Mouse (Mus musculus) G1E (cell line): ENCODE results near the gene Shb.

Experiments used
- CTCF ChIP-seq: IDR thresholded peaks from 2 replicates; pipeline ENCODE4 v1.5.1; 2012; ENCODE audit warnings: low read depth, low read length, inconsistent platforms, mixed read lengths
- GATA2 ChIP-seq: IDR thresholded peaks from 2 replicates; pipeline ENCODE4 v1.6.1; 2012; ENCODE audit warnings: low read depth, low read length, inconsistent platforms, borderline replicate concordance

DNA sequence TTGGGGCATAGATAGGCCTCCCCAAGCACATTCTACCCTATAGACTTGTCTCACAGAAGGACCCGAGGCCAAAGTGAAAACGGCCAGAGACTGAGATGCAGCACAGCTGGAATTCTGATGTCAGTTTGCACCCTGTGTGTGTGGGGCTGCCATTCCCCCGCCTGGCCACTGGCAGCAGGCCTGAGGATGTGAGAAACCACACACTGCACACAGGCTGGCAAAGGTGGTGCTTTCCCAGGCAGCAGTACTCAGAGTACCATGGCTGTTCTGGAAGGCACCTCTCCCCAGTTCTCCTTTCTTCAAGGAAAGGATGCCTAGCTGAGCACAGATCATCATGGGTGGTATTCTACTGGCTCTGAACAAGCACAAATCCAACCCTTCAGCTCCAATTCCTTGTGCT is 90.0 kb downstream of the Shb start:
- TF ChIP-seq CTCF (no peak), GATA2 (no peak)
